Mouse (Mus musculus): Measurements from ENCODE around the gene Adamts14. TPM values are rescaled to one million over a fixed set of nuclear protein-coding genes. Genes with fewer than 3 reads are reported as not detected.

The Adamts14 gene
- polyA plus RNA-seq, 1 experiment from 2014 or later: 0.29 TPM

DNA sequence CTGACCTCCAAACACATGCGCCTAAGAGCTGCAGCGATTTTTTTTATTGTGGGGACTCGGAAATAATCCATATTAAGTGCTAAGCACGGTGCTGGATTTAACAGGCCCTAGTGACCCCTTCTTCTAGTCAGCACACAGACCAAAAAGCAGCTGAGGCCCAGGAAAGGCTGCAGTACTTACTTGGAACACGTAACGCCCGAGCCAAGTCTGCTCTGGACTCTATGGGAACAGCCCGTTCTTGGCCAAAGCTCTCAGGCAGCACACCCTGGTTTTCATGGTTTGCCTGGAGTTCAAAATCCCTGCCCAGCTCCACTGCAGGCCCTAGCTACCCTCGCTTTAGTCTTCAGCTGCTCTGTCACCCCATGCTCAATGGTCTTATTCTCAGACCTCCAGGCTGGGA lies 78.6 kb downstream of the Adamts14 start:
- ATAC-seq: no peak
- Histone ChIP-seq H3K4me3 (ENCODE audit: low read depth, low read length) (no peak overlapping the region), H3K27ac (ENCODE audit: low read length) (no peak overlapping the region), H3K9ac (ENCODE audit: low read depth, low read length) (no peak overlapping the region), H3K4me2 (ENCODE audit: low read length) (no peak overlapping the region), H3K9me3 (replicated peaks; ENCODE audit: control insufficient read depth, low read length, poor library complexity, severe bottlenecking) (no peaks in the 10 kb centered on the region), H3K27me3 (ENCODE audit: control insufficient read depth, insufficient read depth, low read depth, low read length) (no peaks in the 10 kb centered on the region), H3K36me3 (ENCODE audit: control insufficient read depth, insufficient read depth, low read length) (no peaks in the 10 kb centered on the region), H3K4me1 (ENCODE audit: control insufficient read depth, insufficient read depth, low read length) (no peaks in the 10 kb centered on the region)
- 81% methylated on average over 9 of the region's 9 CpGs for WGBS

DNA sequence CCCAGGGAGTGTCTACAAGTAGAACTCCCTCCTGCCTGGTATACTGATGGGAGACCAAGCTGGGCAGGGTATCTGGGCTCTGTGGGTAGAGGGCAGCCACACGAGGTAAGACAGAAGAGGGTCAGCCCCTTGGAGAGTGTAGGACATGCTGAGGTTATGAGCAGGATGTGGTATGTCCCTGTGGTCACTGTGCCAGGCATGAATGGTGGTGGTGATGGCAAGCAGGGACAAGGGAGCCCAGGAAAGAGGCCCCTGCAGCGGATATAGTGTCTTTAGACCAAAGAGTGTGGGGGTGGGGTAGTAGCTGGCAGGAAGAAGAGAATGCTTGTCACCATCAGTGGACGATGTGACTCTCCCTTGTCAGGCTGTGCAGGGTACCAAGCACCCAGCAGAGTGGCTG lies 85.2 kb downstream of the Adamts14 start:
- WGBS: 81% methylated on average over 3 of the region's 3 CpGs
- H3K4me1 ChIP-seq (ENCODE audit: control insufficient read depth, insufficient read depth, low read length): no peaks in the 10 kb centered on the region
- H3K4me2 ChIP-seq (ENCODE audit: low read length): no peak overlapping the region

DNA sequence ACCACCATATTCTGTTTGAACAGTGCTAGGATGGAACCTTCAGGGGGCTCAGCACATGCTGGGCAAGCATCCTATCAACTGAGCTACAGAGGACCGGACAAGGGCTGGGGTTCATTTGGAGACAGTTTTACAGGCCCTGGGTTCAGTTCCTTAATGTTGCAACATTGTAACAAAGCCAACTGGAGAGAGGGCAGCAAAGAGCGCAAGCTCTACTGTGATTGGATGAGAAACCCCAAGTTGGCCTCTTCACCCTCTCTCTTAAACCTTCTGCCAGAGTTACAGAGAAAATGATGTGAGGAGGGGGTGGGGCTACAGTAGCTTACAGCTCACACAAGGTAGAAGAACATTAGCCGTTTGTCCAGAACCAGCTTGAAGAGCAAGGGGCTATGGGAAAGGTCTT lies 86.2 kb downstream of the Adamts14 start:
- H3K36me3 ChIP-seq (ENCODE audit: control insufficient read depth, insufficient read depth, low read length): no peaks in the 10 kb centered on the region
- H3K27me3 ChIP-seq (ENCODE audit: control insufficient read depth, insufficient read depth, low read depth, low read length): no peaks in the 10 kb centered on the region
- H3K4me1 ChIP-seq (ENCODE audit: control insufficient read depth, insufficient read depth, low read length): no peaks in the 10 kb centered on the region
- no peaks in the 10 kb centered on the region for H3K9me3 ChIP-seq (replicated peaks; ENCODE audit: control insufficient read depth, low read length, poor library complexity, severe bottlenecking)
- H3K27ac ChIP-seq (ENCODE audit: low read length): no peak overlapping the region
- H3K4me3 ChIP-seq (ENCODE audit: low read depth, low read length): no peak overlapping the region
- ATAC-seq: no peak
- no peak overlapping the region for H3K4me2 ChIP-seq (ENCODE audit: low read length)
- WGBS: 88% methylated on average over 3 of the region's 3 CpGs
- no peak overlapping the region for H3K9ac ChIP-seq (ENCODE audit: low read depth, low read length)

More for the DNA sequence above, 85.2 kb downstream of the Adamts14 start:
- H3K9me3 ChIP-seq (replicated peaks; ENCODE audit: control insufficient read depth, low read length, poor library complexity, severe bottlenecking): no peaks in the 10 kb centered on the region
- H3K27ac ChIP-seq (ENCODE audit: low read length): no peak overlapping the region
- no peaks in the 10 kb centered on the region for H3K36me3 ChIP-seq (ENCODE audit: control insufficient read depth, insufficient read depth, low read length)
- H3K9ac ChIP-seq (ENCODE audit: low read depth, low read length): no peak overlapping the region
- H3K4me3 ChIP-seq (ENCODE audit: low read depth, low read length): no peak overlapping the region
- no peak for ATAC-seq
- no peaks in the 10 kb centered on the region for H3K27me3 ChIP-seq (ENCODE audit: control insufficient read depth, insufficient read depth, low read depth, low read length)

DNA sequence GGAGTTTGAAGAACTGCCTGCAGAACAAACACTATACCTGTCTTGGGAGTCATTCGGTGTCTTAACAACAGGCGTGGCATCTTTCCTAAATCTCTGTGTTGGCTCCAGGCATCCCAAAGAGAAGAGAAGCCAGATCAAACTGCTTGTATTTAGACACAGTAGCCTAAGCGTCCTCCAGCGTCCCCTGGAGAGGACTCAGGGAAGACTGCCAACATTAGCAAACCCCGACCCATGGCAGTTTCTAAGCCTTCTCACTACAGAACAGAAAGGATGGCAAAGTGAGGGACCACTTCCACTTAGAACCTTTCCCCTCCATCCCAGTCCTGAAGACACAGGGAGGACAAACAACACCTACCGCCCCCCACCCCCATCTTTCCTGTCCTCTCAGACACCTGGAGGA lies 93.3 kb downstream of the Adamts14 start:
- no peaks in the 10 kb centered on the region for H3K27me3 ChIP-seq (ENCODE audit: control insufficient read depth, insufficient read depth, low read depth, low read length)
- no peaks in the 10 kb centered on the region for H3K9me3 ChIP-seq (replicated peaks; ENCODE audit: control insufficient read depth, low read length, poor library complexity, severe bottlenecking)
- H3K4me2 ChIP-seq (ENCODE audit: low read length): no peak overlapping the region
- H3K4me1 ChIP-seq (ENCODE audit: control insufficient read depth, insufficient read depth, low read length): no peaks in the 10 kb centered on the region
- 76% methylated on average over 6 of the region's 6 CpGs for WGBS
- ATAC-seq: no peak
- H3K27ac ChIP-seq (ENCODE audit: low read length): no peak overlapping the region
- no peak overlapping the region for H3K4me3 ChIP-seq (ENCODE audit: low read depth, low read length)
- H3K9ac ChIP-seq (ENCODE audit: low read depth, low read length): no peak overlapping the region
- no peaks in the 10 kb centered on the region for H3K36me3 ChIP-seq (ENCODE audit: control insufficient read depth, insufficient read depth, low read length)

DNA sequence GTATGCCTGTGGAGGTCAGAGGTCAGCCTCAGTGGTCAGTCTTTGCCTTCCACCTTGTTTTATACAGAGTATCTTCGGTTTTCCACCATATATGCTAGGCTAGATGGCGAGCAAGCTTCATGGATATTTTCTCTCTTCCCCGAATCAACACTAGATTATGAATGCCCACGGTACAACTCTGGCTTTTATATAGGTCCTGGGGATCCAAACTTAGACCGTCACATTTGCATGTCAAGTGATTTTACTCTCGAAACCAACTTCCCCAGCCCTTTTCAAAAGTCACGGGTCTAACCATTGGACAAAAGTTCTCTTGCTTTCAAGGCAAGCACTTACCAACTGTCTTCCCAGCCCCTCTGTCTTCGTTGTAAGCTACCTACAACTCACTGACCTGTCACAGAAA lies 94.6 kb downstream of the Adamts14 start:
- H3K9ac ChIP-seq (ENCODE audit: low read depth, low read length): no peak overlapping the region
- no peaks in the 10 kb centered on the region for H3K4me1 ChIP-seq (ENCODE audit: control insufficient read depth, insufficient read depth, low read length)
- H3K27ac ChIP-seq (ENCODE audit: low read length): no peak overlapping the region
- no peaks in the 10 kb centered on the region for H3K27me3 ChIP-seq (ENCODE audit: control insufficient read depth, insufficient read depth, low read depth, low read length)
- no peak overlapping the region for H3K4me3 ChIP-seq (ENCODE audit: low read depth, low read length)
- no peak for ATAC-seq
- 90% methylated on average over 8 of the region's 8 CpGs for WGBS
- H3K36me3 ChIP-seq (ENCODE audit: control insufficient read depth, insufficient read depth, low read length): no peaks in the 10 kb centered on the region
- no peak overlapping the region for H3K4me2 ChIP-seq (ENCODE audit: low read length)
- H3K9me3 ChIP-seq (replicated peaks; ENCODE audit: control insufficient read depth, low read length, poor library complexity, severe bottlenecking): no peaks in the 10 kb centered on the region

DNA sequence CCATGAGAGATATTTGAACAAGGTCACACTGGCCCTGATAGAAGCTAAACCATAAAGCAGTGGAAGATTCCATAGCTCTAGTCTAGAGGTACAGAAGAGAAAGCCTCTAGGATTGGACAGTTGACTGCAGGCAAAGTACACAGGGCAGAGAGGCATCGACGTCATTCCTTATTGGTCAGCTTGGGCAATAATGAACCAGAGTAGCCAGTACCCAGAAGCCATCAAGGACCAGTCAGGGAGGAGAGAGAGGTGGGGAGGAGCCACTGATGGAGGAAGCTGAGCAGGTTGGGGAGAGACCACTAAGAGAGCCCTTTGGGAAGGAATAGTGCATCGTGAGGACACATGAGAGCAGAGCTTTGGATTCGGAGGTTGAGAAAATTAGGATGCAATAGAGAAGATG lies 95.5 kb downstream of the Adamts14 start:
- Histone ChIP-seq H3K4me1 (ENCODE audit: control insufficient read depth, insufficient read depth, low read length) (no peaks in the 10 kb centered on the region), H3K4me3 (ENCODE audit: low read depth, low read length) (no peak overlapping the region), H3K27me3 (ENCODE audit: control insufficient read depth, insufficient read depth, low read depth, low read length) (no peaks in the 10 kb centered on the region), H3K36me3 (ENCODE audit: control insufficient read depth, insufficient read depth, low read length) (no peaks in the 10 kb centered on the region), H3K9me3 (replicated peaks; ENCODE audit: control insufficient read depth, low read length, poor library complexity, severe bottlenecking) (no peaks in the 10 kb centered on the region), H3K9ac (ENCODE audit: low read depth, low read length) (no peak overlapping the region), H3K4me2 (ENCODE audit: low read length) (no peak overlapping the region), H3K27ac (ENCODE audit: low read length) (no peak overlapping the region)
- 83% methylated on average over 4 of the region's 4 CpGs for WGBS
- ATAC-seq: no peak

DNA sequence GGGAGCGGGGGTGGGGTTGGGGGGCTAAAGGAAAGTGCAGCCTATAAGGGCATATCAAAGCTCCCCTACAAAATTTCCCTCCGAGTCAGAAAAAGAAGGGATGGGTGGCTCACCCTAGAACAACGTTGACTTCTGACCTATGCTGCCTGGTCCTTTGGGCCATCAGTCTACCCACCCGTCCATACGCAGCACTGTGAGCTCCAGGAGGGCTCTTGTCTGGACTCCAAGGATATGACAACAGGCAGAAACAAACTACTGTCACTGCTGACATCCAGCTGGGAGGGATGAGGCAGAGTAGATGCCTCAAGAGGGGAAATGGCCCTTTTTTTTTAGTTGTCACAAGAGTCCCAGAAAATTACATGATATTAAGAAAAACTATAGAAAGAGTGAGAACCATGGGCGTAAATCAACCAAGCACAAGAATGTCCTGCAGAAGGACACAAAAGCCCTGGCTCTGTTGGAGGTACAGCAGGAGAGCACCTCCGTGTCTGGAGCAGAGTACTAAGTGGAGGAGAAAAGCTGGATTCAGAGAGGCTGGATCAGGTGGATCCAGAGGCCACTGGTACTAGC lies 96.9 kb downstream of the Adamts14 start:
- Histone ChIP-seq H3K9me3 (replicated peaks; ENCODE audit: control insufficient read depth, low read length, poor library complexity, severe bottlenecking) (no peaks in the 10 kb centered on the region), H3K9ac (ENCODE audit: low read depth, low read length) (no peak overlapping the region), H3K4me3 (ENCODE audit: low read depth, low read length) (no peak overlapping the region), H3K36me3 (ENCODE audit: control insufficient read depth, insufficient read depth, low read length) (no peaks in the 10 kb centered on the region), H3K27me3 (ENCODE audit: control insufficient read depth, insufficient read depth, low read depth, low read length) (no peaks in the 10 kb centered on the region), H3K4me1 (ENCODE audit: control insufficient read depth, insufficient read depth, low read length) (no peaks in the 10 kb centered on the region), H3K4me2 (ENCODE audit: low read length) (no peak overlapping the region), H3K27ac (ENCODE audit: low read length) (no peak overlapping the region)
- WGBS: 48% methylated on average over 7 of the region's 7 CpGs
- ATAC-seq: no peak

DNA sequence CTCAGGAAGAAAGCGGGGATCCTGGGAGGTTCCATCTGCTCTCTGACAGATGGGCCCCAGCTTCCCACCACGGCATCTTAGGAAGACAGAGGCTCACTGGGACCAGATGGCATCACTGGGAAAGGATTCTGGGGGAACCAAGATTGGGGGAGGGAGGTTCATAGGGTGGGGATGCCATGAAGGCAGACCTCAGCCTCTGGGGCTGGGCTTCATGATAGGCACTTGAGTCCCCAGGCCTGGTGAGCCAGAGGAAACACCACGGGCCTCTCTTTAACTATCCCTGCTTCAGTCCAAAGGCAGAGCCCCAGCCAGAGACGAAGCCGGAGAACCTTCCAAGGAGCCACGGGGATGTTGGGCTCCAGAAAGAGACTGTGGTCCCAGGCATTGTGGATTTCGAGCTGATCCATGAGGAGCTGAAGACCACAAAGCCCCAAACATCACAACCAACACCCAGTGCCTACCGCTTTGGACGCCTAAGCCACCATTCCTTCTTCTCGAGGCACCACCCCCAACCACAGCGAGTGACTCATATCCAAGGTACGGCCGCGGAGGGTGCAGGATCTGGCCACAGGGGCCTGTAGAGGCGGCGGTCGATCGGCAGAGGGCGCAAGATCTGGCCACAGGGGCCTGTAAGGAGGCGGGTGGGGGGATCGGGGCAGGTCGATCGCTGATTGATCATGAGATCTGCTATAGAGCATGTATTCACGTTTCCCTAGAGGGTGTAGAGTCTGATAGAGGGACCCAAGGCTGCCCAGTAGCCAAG lies 97.6 kb downstream of the Adamts14 start:
- no peak overlapping the region for H3K9ac ChIP-seq (ENCODE audit: low read depth, low read length)
- peak overlapping the region; percentile 25 for H3K4me2 ChIP-seq (ENCODE audit: low read length)
- H3K4me3 ChIP-seq (ENCODE audit: low read depth, low read length): no peak overlapping the region
- WGBS: 16% methylated on average over 24 of the region's 24 CpGs
- H3K9me3 ChIP-seq (replicated peaks; ENCODE audit: control insufficient read depth, low read length, poor library complexity, severe bottlenecking): no peaks in the 10 kb centered on the region
- no peaks in the 10 kb centered on the region for H3K27me3 ChIP-seq (ENCODE audit: control insufficient read depth, insufficient read depth, low read depth, low read length)
- H3K36me3 ChIP-seq (ENCODE audit: control insufficient read depth, insufficient read depth, low read length): no peaks in the 10 kb centered on the region
- no peak for ATAC-seq
- H3K4me1 ChIP-seq (ENCODE audit: control insufficient read depth, insufficient read depth, low read length): no peaks in the 10 kb centered on the region
- H3K27ac ChIP-seq (ENCODE audit: low read length): no peak overlapping the region

DNA sequence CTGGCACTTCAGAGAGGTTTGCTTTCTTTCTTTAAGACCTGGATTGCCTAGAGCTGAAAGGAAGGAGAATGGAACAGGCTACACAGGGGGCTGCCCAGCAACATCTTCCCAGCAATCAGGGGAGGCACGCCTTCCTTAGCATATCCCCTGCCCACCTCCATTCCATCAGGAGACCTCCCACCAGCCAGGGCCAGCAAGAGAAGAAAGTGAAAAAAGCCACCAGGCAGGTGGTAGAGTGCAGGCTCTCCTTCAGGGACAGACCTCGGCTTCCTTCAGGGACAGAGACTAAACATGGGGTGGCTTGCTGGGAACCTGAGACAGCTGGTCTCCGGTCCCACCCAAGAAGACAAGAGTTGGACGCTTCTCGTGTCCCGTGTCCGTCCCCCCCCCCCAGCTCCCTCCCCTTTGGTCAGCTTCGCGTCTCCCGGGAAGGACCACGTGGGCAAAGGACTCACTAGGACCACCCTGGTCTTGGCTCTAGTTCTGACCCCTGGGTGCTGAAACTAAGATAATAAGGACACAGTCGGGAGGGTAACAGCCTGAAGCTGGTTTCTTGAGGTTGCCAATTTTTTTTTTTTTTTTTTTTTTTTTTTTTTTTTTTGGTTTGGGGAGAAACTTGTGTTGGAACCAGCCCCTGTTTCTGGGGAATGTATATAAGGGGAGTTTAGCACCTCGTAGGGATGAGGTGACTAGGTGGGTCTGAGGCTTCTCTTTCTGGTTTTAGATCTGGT lies 98.4 kb downstream of the Adamts14 start:
- ATAC-seq: no peak
- no peak overlapping the region for H3K4me3 ChIP-seq (ENCODE audit: low read depth, low read length)
- no peaks in the 10 kb centered on the region for H3K27me3 ChIP-seq (ENCODE audit: control insufficient read depth, insufficient read depth, low read depth, low read length)
- no peaks in the 10 kb centered on the region for H3K4me1 ChIP-seq (ENCODE audit: control insufficient read depth, insufficient read depth, low read length)
- no peak overlapping the region for H3K4me2 ChIP-seq (ENCODE audit: low read length)
- WGBS: 50% methylated on average over 13 of the region's 13 CpGs
- no peak overlapping the region for H3K27ac ChIP-seq (ENCODE audit: low read length)
- H3K9me3 ChIP-seq (replicated peaks; ENCODE audit: control insufficient read depth, low read length, poor library complexity, severe bottlenecking): no peaks in the 10 kb centered on the region
- no peaks in the 10 kb centered on the region for H3K36me3 ChIP-seq (ENCODE audit: control insufficient read depth, insufficient read depth, low read length)
- no peak overlapping the region for H3K9ac ChIP-seq (ENCODE audit: low read depth, low read length)

Measured in midbrain, embryonic 16.5 days (tissue).